Mouse (Mus musculus): Measurements from ENCODE around the gene Lamb1. TPM values are rescaled to one million over a fixed set of nuclear protein-coding genes. Genes with fewer than 3 reads are reported as not detected.
A peak's percentile ranks its signal among the peaks of the same experiment; 100 is the strongest.

The Lamb1 gene
- polyA plus RNA-seq, 2 experiments = 67.2 to 76.6 TPM

- H3K27me3 ChIP-seq (ENCODE audit: control insufficient read depth, insufficient read depth, low read length) = no peaks in the 10 kb centered on the region
- no peak overlapping the region for H3K27ac ChIP-seq (replicated peaks; ENCODE audit: low read depth, low read length)
- WGBS = 69% methylated on average over 5 of the region's 5 CpGs
- H3K9me3 ChIP-seq (ENCODE audit: control insufficient read depth, low read length) = no peaks in the 10 kb centered on the region
- no peak overlapping the region for H3K4me3 ChIP-seq (replicated peaks; ENCODE audit: low read length)
- H3K9ac ChIP-seq (ENCODE audit: low read depth, low read length, severe bottlenecking) = no peak overlapping the region
- no peak for ATAC-seq (ENCODE audit: low FRiP score, low read depth)
- no peak for TF ChIP-seq POLR2A (IDR thresholded peaks at IDR 0.05; ENCODE audit: borderline replicate concordance, extremely low read depth, insufficient read depth, insufficient read length)
- peaks cover 99% of the 10 kb centered on the region for H3K36me3 ChIP-seq (ENCODE audit: control insufficient read depth, insufficient read depth, low read length)
- peak; percentile 51 for DNase-seq (ENCODE audit: low spot score)
- H3K4me1 ChIP-seq (ENCODE audit: control insufficient read depth, insufficient read depth, low read length) = no peaks in the 10 kb centered on the region
- H3K4me2 ChIP-seq (replicated peaks; ENCODE audit: low read depth, low read length, severe bottlenecking) = no peak overlapping the region
Measured at GRCm38 (mm10) chr12:31306075-31306675, 41.1 kb downstream of the Lamb1 start.

DNA sequence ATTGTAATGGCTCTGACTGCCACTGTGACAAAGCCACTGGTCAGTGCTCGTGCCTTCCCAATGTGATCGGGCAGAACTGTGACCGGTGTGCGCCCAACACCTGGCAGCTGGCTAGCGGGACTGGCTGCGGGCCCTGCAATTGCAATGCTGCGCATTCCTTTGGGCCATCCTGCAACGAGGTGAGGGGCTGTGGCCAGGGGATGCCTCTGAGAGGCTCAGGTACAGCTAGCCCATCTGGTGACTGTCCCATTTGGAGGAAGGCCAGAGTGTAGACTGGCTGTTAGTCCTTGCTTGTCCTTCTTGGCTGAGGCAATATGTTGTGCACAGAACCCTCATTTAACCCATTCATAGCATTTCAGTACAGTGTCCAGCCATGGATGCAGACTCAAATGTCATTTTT, 42.0 kb downstream of the Lamb1 start:
- Histone ChIP-seq H3K36me3 (ENCODE audit: control insufficient read depth, insufficient read depth, low read length) (peaks cover 99% of the 10 kb centered on the region), H3K4me3 (replicated peaks; ENCODE audit: low read length) (no peak overlapping the region), H3K4me1 (ENCODE audit: control insufficient read depth, insufficient read depth, low read length) (no peaks in the 10 kb centered on the region), H3K27ac (replicated peaks; ENCODE audit: low read depth, low read length) (no peak overlapping the region), H3K27me3 (ENCODE audit: control insufficient read depth, insufficient read depth, low read length) (no peaks in the 10 kb centered on the region), H3K9ac (ENCODE audit: low read depth, low read length, severe bottlenecking) (no peak overlapping the region), H3K9me3 (ENCODE audit: control insufficient read depth, low read length) (no peaks in the 10 kb centered on the region), H3K4me2 (replicated peaks; ENCODE audit: low read depth, low read length, severe bottlenecking) (no peak overlapping the region)
- DNase-seq (ENCODE audit: low spot score) = no peak
- 91% methylated on average over 8 of the region's 8 CpGs for WGBS
- no peak for ATAC-seq (ENCODE audit: low FRiP score, low read depth)
- TF ChIP-seq POLR2A (IDR thresholded peaks at IDR 0.05; ENCODE audit: borderline replicate concordance, extremely low read depth, insufficient read depth, insufficient read length) = no peak

DNA sequence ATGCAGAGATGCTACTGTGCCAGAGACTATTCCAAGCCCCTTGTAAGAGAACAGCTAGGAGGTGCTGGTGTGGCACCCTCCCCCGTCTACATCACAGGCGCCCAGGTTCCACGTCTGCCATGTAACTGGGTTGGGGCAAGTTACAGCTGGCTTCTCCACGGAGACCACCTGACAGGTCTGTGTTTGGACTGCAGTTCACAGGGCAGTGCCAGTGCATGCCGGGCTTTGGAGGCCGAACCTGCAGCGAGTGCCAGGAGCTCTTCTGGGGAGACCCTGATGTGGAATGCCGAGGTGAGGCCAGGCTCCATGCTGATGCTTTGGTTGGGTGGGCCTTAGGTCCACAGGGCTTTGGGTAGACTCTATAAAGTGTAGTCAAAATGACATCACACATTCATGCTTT, 42.7 kb downstream of the Lamb1 start:
- H3K4me2 ChIP-seq (replicated peaks; ENCODE audit: low read depth, low read length, severe bottlenecking) = no peak overlapping the region
- TF ChIP-seq POLR2A (IDR thresholded peaks at IDR 0.05; ENCODE audit: borderline replicate concordance, extremely low read depth, insufficient read depth, insufficient read length) = no peak
- no peak overlapping the region for H3K27ac ChIP-seq (replicated peaks; ENCODE audit: low read depth, low read length)
- H3K27me3 ChIP-seq (ENCODE audit: control insufficient read depth, insufficient read depth, low read length) = no peaks in the 10 kb centered on the region
- no peak overlapping the region for H3K4me3 ChIP-seq (replicated peaks; ENCODE audit: low read length)
- H3K9ac ChIP-seq (ENCODE audit: low read depth, low read length, severe bottlenecking) = no peak overlapping the region
- H3K4me1 ChIP-seq (ENCODE audit: control insufficient read depth, insufficient read depth, low read length) = no peaks in the 10 kb centered on the region
- ATAC-seq (ENCODE audit: low FRiP score, low read depth) (no peak), DNase-seq (ENCODE audit: low spot score) (no peak)
- H3K36me3 ChIP-seq (ENCODE audit: control insufficient read depth, insufficient read depth, low read length) = peaks cover 99% of the 10 kb centered on the region
- 86% methylated on average over 8 of the region's 8 CpGs for WGBS
- H3K9me3 ChIP-seq (ENCODE audit: control insufficient read depth, low read length) = no peaks in the 10 kb centered on the region

DNA sequence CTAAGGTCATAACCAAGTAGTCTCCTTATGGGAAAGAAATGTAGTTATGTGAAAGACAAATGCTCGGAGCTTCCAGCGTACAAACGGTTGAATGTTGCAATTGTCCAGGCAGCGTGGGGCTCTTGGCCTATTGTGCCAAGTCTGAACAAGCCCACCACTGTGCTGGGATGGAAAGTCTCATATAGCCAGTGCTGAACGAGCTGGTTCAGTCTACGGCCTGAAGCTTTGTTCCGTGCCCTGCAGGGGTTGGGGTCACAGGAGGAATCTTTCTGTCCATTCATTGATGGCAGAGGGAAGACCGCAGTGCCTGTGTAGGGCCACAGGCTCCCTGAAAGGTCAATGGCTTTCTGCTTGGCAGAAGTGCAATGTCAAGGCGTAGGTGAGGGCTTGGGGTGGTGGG, 45.7 kb downstream of the Lamb1 start:
- no peaks in the 10 kb centered on the region for H3K4me1 ChIP-seq (ENCODE audit: control insufficient read depth, insufficient read depth, low read length)
- H3K9me3 ChIP-seq (ENCODE audit: control insufficient read depth, low read length) = peaks cover 8% of the 10 kb centered on the region
- no peak overlapping the region for H3K9ac ChIP-seq (ENCODE audit: low read depth, low read length, severe bottlenecking)
- H3K27me3 ChIP-seq (ENCODE audit: control insufficient read depth, insufficient read depth, low read length) = no peaks in the 10 kb centered on the region
- WGBS = 84% methylated on average over 9 of the region's 9 CpGs
- DNase-seq (ENCODE audit: low spot score) (no peak), ATAC-seq (ENCODE audit: low FRiP score, low read depth) (no peak)
- peaks cover 97% of the 10 kb centered on the region for H3K36me3 ChIP-seq (ENCODE audit: control insufficient read depth, insufficient read depth, low read length)
- H3K4me3 ChIP-seq (replicated peaks; ENCODE audit: low read length) = no peak overlapping the region
- H3K27ac ChIP-seq (replicated peaks; ENCODE audit: low read depth, low read length) = no peak overlapping the region
- TF ChIP-seq POLR2A (IDR thresholded peaks at IDR 0.05; ENCODE audit: borderline replicate concordance, extremely low read depth, insufficient read depth, insufficient read length) = no peak
- no peak overlapping the region for H3K4me2 ChIP-seq (replicated peaks; ENCODE audit: low read depth, low read length, severe bottlenecking)

DNA sequence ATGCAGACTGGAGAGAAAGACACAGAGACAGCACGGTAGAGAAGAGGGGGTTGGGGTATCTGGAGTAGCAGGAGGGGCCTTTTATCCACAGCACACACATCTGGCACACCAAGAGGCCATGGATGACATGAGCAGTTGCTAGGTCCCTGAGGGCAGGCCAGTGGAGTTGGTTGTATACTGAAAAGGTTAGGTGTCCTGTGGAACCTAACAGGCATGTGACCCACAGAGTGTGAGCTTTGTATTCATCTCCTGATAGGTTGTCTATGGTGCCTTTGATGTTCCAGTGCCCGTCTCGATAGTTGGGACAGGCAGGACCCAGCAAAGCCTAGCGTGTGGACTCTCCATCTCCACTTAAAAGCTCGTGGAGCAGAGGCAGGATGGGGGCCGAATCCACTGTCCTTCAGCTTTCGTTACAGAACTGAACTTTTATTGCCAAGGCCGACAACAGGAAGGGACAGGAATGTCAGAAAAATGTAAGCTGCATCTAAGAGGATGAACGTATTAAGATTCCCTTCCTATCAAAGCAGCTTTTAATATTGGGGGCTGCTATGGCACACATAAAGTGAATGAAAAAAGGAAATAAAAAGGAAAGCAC, 46.7 kb downstream of the Lamb1 start:
- 84% methylated on average over 9 of the region's 9 CpGs for WGBS
- Histone ChIP-seq H3K36me3 (ENCODE audit: control insufficient read depth, insufficient read depth, low read length) (peaks cover 96% of the 10 kb centered on the region), H3K27me3 (ENCODE audit: control insufficient read depth, insufficient read depth, low read length) (no peaks in the 10 kb centered on the region), H3K4me3 (replicated peaks; ENCODE audit: low read length) (no peak overlapping the region), H3K27ac (replicated peaks; ENCODE audit: low read depth, low read length) (no peak overlapping the region), H3K4me2 (replicated peaks; ENCODE audit: low read depth, low read length, severe bottlenecking) (no peak overlapping the region), H3K9me3 (ENCODE audit: control insufficient read depth, low read length) (peaks cover 8% of the 10 kb centered on the region), H3K9ac (ENCODE audit: low read depth, low read length, severe bottlenecking) (no peak overlapping the region), H3K4me1 (ENCODE audit: control insufficient read depth, insufficient read depth, low read length) (no peaks in the 10 kb centered on the region)
- ATAC-seq (ENCODE audit: low FRiP score, low read depth) = 0 out of 2 replicates have a peak, but pooled peaks have one; percentile 10
- DNase-seq (ENCODE audit: low spot score) = no peak
- no peak for TF ChIP-seq POLR2A (IDR thresholded peaks at IDR 0.05; ENCODE audit: borderline replicate concordance, extremely low read depth, insufficient read depth, insufficient read length)
